Mouse (Mus musculus) heart, adult 2 months (tissue): ENCODE results near the gene Cfap97d1.

ENCODE experiments used
- CTCF ChIP-seq: fragments of 200-600 bp; IDR thresholded peaks from 2 replicates; pipeline ENCODE4 v1.8.1; 2022; ENCODE audit warnings: antibody characterized with exemption, mild to moderate bottlenecking, moderate library complexity
- EP300 ChIP-seq: fragments of 200-500 bp; IDR thresholded peaks from 2 replicates; pipeline ENCODE4 v1.6.1; 2011; ENCODE audit warnings: low read depth, low read length, control low read depth; ENCODE audit not compliant: insufficient read depth
- POLR2A ChIP-seq: fragments of 200-500 bp; IDR thresholded peaks from 2 replicates; pipeline ENCODE4 v1.6.1; 2011; ENCODE audit warnings: mild to moderate bottlenecking, low read depth, low read length, control low read depth; ENCODE audit not compliant: insufficient read depth

DNA sequence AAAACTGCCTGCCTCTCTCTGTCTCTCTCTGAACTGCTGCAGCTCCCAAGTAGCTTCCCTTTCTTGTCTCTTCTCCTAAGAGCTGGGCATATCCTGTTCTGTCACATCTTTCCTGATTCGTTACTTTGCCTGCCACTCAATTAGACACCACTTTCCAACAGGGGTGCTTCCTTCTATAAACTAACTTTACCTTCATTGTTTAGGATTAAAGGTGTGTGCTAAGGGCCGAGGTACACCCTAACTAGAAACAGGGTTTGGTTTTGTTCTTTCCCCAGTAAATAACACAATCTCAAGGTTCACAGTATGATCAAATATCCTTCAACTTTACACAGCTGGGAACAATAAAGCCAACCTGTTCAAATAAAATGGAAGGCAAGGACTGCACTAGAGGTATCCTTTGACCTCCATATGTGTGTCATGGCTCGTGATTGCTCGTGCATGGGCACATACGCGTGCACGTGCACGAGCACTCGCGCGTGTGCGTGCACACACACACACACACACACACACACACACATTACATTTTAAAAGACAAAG is 49.0 kb downstream of the Cfap97d1 start:
- TF ChIP-seq CTCF (no peak), POLR2A (no peak), EP300 (no peak)
